Mouse (Mus musculus): Measurements from ENCODE around the gene Gm3453. TPM values are rescaled to one million over a fixed set of nuclear protein-coding genes. Genes with fewer than 3 reads are reported as not detected.

The Gm3453 gene
- not detected in 4 replicates for total RNA-seq (2023; ENCODE audit: inconsistent age)

GRCm38 (mm10) chr14:5979037-5979436 is at the start of gene Gm3453:
Gm3453 (minus strand) TSS chr14:5979137.

GRCm38 (mm10) chr14:5961635-5962034 is 17.3 kb downstream of the Gm3453 start, which contains the start of gene Gm3248:
Gm3248 (minus strand) TSS chr14:5961745.

Other genes with a start within 250 kb of the Gm3453 start
- gene Gm3373, start 237.6 kb downstream of the Gm3453 start, total RNA-seq (2023; ENCODE audit: inconsistent age) = not detected in 4 replicates
- gene Gm3383, start 171.2 kb downstream of the Gm3453 start, total RNA-seq (2023; ENCODE audit: inconsistent age) = not detected in 4 replicates
- gene Gm3424, start 148.8 kb downstream of the Gm3453 start, total RNA-seq (2023; ENCODE audit: inconsistent age) = not detected in 4 replicates
- gene Gm8237, start 98.8 kb downstream of the Gm3453 start, total RNA-seq (2023; ENCODE audit: inconsistent age) = not detected in 4 replicates
- gene Gm3248, start 17.4 kb downstream of the Gm3453 start, total RNA-seq (2023; ENCODE audit: inconsistent age) = not detected in 4 replicates
- gene Gm6337, start 79.1 kb upstream of the Gm3453 start, total RNA-seq (2023; ENCODE audit: inconsistent age) = not detected in 4 replicates
- 0.48 TPM in 1 of 4 replicates, not detected in the others for gene Gm8206, start 114.8 kb upstream of the Gm3453 start, total RNA-seq (2023; ENCODE audit: inconsistent age)
- gene Gm3468, start 129.5 kb upstream of the Gm3453 start, total RNA-seq (2023; ENCODE audit: inconsistent age) = not detected in 4 replicates
- not detected in 4 replicates for gene Gm3476, start 146.7 kb upstream of the Gm3453 start, total RNA-seq (2023; ENCODE audit: inconsistent age)
- gene Gm21560, start 240.2 kb upstream of the Gm3453 start, total RNA-seq (2023; ENCODE audit: inconsistent age) = not detected in 4 replicates